In genomic region chr17:59365340-59365739, GRCm38 (mm10) we compare ENCODE assay signal across 22 mouse cellular contexts.
A peak's percentile ranks its signal among the peaks of the same experiment; 100 is the strongest.
DNase-seq lines count a peak whose midpoint lies in the region; ATAC-seq and TF ChIP-seq lines count a peak whose summit lies in the region.
"Had no signal": no experiment of that assay in that cellular context is flagged by ENCODE, and none has a peak within 500 bp of the region (broad histone marks: within the 10 kb centered on the region; RNA-seq: fewer than 3 reads in every experiment).

No protein-coding gene starts in this region.

- TF ChIP-seq CTCF in brain, embryonic 14.5 days (IDR thresholded peaks at IDR 0.05; ENCODE audit: borderline replicate concordance, extremely low read depth, insufficient read depth, insufficient read length) = no peak

- ATAC-seq in kidney, embryonic 16.5 days (ENCODE audit: low FRiP score, low TSS enrichment) = peak; percentile 61; the same call in 1 of the 2 replicates
- ATAC-seq in limb, embryonic 12.5 days (ENCODE audit: insufficient number of reproducible peaks, insufficient read depth, low FRiP score, low TSS enrichment, low read depth) = no peak
- ATAC-seq: Patski had no signal

- no peak overlapping the region for H3K27ac ChIP-seq in kidney, embryonic 16.5 days (ENCODE audit: low read length)
- peak overlapping the region; percentile 71; the same call in 1 of the 2 replicates for H3K27ac ChIP-seq in limb, embryonic 12.5 days
- H3K27ac ChIP-seq: heart, adult 2 months; hindbrain, embryonic 12.5 days; limb, embryonic 15.5 days; liver, embryonic 14.5 days; midbrain, embryonic 12.5 days had no signal

- H3K9me3 ChIP-seq in kidney, embryonic 16.5 days (ENCODE audit: low read length) = no peaks in the 10 kb centered on the region
- H3K9me3 ChIP-seq in limb, embryonic 12.5 days = no peaks in the 10 kb centered on the region
- H3K9me3 ChIP-seq: G1E; hindbrain, embryonic 12.5 days; limb, embryonic 15.5 days; midbrain, embryonic 12.5 days had no signal

- H3K4me1 ChIP-seq in kidney, embryonic 16.5 days (ENCODE audit: insufficient read depth, low read length) = no peaks in the 10 kb centered on the region
- peaks cover 13% of the 10 kb centered on the region for H3K4me1 ChIP-seq in limb, embryonic 12.5 days (replicated peaks)
- H3K4me1 ChIP-seq: hindbrain, embryonic 12.5 days; midbrain, embryonic 12.5 days had no signal

- H3K4me3 ChIP-seq in kidney, embryonic 16.5 days (ENCODE audit: low read length) = no peak overlapping the region
- no peak overlapping the region for H3K4me3 ChIP-seq in limb, embryonic 12.5 days (replicated peaks)
- H3K4me3 ChIP-seq: heart, adult 2 months; hindbrain, embryonic 12.5 days; limb, embryonic 15.5 days; midbrain, embryonic 12.5 days had no signal

- no peaks in the 10 kb centered on the region for H3K36me3 ChIP-seq in kidney, embryonic 16.5 days (ENCODE audit: insufficient read depth, low read length)
- H3K36me3 ChIP-seq in limb, embryonic 12.5 days = no peaks in the 10 kb centered on the region
- H3K36me3 ChIP-seq: G1E; hindbrain, embryonic 12.5 days; limb, embryonic 15.5 days; midbrain, embryonic 12.5 days had no signal

- TF ChIP-seq POLR2A in brain, embryonic 14.5 days (IDR thresholded peaks at IDR 0.05; ENCODE audit: borderline replicate concordance, extremely low read depth, insufficient read depth, insufficient read length, poor library complexity, severe bottlenecking) = no peak

- 64% methylated on average over 2 of the region's 2 CpGs for WGBS in kidney, embryonic 16.5 days
- WGBS in limb, embryonic 12.5 days = 36% methylated on average over 2 of the region's 2 CpGs

- no peak overlapping the region for H3K4me2 ChIP-seq in kidney, embryonic 16.5 days (replicated peaks; ENCODE audit: low read depth, low read length)
- no peak overlapping the region for H3K4me2 ChIP-seq in limb, embryonic 12.5 days
- H3K4me2 ChIP-seq: hindbrain, embryonic 12.5 days; limb, embryonic 15.5 days; midbrain, embryonic 12.5 days had no signal

- H3K27me3 ChIP-seq in kidney, embryonic 16.5 days (ENCODE audit: insufficient read depth, low read length) = no peaks in the 10 kb centered on the region
- H3K27me3 ChIP-seq in limb, embryonic 12.5 days = no peaks in the 10 kb centered on the region
- H3K27me3 ChIP-seq: CH12.LX; hindbrain, embryonic 12.5 days; limb, embryonic 15.5 days; midbrain, embryonic 12.5 days had no signal

- DNase-seq in kidney, postnatal 25 days = no peak
- peak; percentile 29 for DNase-seq in brain, embryonic 14.5 days (ENCODE audit: low read depth)
- peak; percentile 43 for DNase-seq in embryo, embryonic 11 days
- no peak for DNase-seq in left cerebral cortex, adult 9 months (ENCODE audit: low spot score in 2 of 2)
- no peak for DNase-seq in gastrocnemius, postnatal 25 days
- DNase-seq: adrenal gland, postnatal 36 days; B cell, adult 2 months; cerebellum, adult 11 months; cerebellum, postnatal 10 days; gastrocnemius, postnatal 36 days; heart, adult 2 months; lung, postnatal 10 days; thymus, postnatal 14 days had no signal

- no peak overlapping the region for H3K9ac ChIP-seq in kidney, embryonic 16.5 days (replicated peaks; ENCODE audit: low read length)
- H3K9ac ChIP-seq in limb, embryonic 12.5 days (replicated peaks) = no peak overlapping the region
- H3K9ac ChIP-seq: hindbrain, embryonic 12.5 days; limb, embryonic 15.5 days; liver, embryonic 14.5 days; midbrain, embryonic 12.5 days had no signal

Comparison
In these comparisons a context has a peak if more than half of its experiments do, and no peak if none do; other contexts are left out.
1. DNase-seq: peak in brain, embryonic 14.5 days (single experiment) and embryo, embryonic 11 days (single experiment); none in kidney, postnatal 25 days (0 of 2), left cerebral cortex, adult 9 months (0 of 2) and gastrocnemius, postnatal 25 days (single experiment).